Mouse (Mus musculus) urinary bladder, postnatal 10 days (tissue): ENCODE data around the gene Dkk3.
"Not testable (repeated sequence)": the region's sequence is repeated elsewhere in the genome, so short reads cannot be mapped to it uniquely, and the experiment has no call there.

ENCODE experiments used
- DNase-seq: peaks from one replicate; pipeline ENCODE4 v3.0.0; 2022; ENCODE audit warnings: low spot score

The Dkk3 gene

GRCm38 (mm10) chr7:112169955-112170692, 11.3 kb upstream of the Dkk3 start:
- no peak for DNase-seq

GRCm38 (mm10) chr7:112165593-112165992, 6.7 kb upstream of the Dkk3 start:
- DNase-seq = no peak

- not testable (repeated sequence) for DNase-seq
Measured at GRCm38 (mm10) chr7:112165032-112165431, 6.2 kb upstream of the Dkk3 start.

GRCm38 (mm10) chr7:112164430-112164829, 5.6 kb upstream of the Dkk3 start:
- DNase-seq = no peak

GRCm38 (mm10) chr7:112159835-112160234, 978 bp upstream of the Dkk3 start:
- DNase-seq = no peak

GRCm38 (mm10) chr7:112158316-112158741, 528 bp downstream of the Dkk3 start:
- DNase-seq = no peak

GRCm38 (mm10) chr7:112157584-112158315, 1.1 kb downstream of the Dkk3 start:
- no peak for DNase-seq

- DNase-seq = no peak
Measured at GRCm38 (mm10) chr7:112155194-112155593, 3.7 kb downstream of the Dkk3 start.

- DNase-seq = no peak
Measured at GRCm38 (mm10) chr7:112154445-112154844, 4.4 kb downstream of the Dkk3 start.

- no peak for DNase-seq
Measured at GRCm38 (mm10) chr7:112149113-112149512, 9.7 kb downstream of the Dkk3 start.

GRCm38 (mm10) chr7:112147979-112148378, 10.9 kb downstream of the Dkk3 start:
- no peak for DNase-seq

GRCm38 (mm10) chr7:112144646-112145179, 14.1 kb downstream of the Dkk3 start:
- no peak for DNase-seq

GRCm38 (mm10) chr7:112143978-112144377, 14.9 kb downstream of the Dkk3 start:
- no peak for DNase-seq

GRCm38 (mm10) chr7:112143090-112143500, 15.8 kb downstream of the Dkk3 start:
- no peak for DNase-seq

GRCm38 (mm10) chr7:112142616-112143015, 16.2 kb downstream of the Dkk3 start:
- DNase-seq = no peak

GRCm38 (mm10) chr7:112140725-112141124, 18.1 kb downstream of the Dkk3 start:
- no peak for DNase-seq

GRCm38 (mm10) chr7:112138509-112139405, 20.1 kb downstream of the Dkk3 start:
- no peak for DNase-seq

- no peak for DNase-seq
Measured at GRCm38 (mm10) chr7:112138168-112138508, 20.7 kb downstream of the Dkk3 start.

GRCm38 (mm10) chr7:112136537-112136936, 22.3 kb downstream of the Dkk3 start:
- no peak for DNase-seq

GRCm38 (mm10) chr7:112135161-112135560, 23.7 kb downstream of the Dkk3 start:
- no peak for DNase-seq

GRCm38 (mm10) chr7:112133277-112133676, 25.6 kb downstream of the Dkk3 start:
- DNase-seq = no peak

GRCm38 (mm10) chr7:112132005-112132404, 26.9 kb downstream of the Dkk3 start:
- no peak for DNase-seq
